Mouse (Mus musculus) hindbrain, embryonic 16.5 days (tissue): Measurements from ENCODE around the gene Tmem267. TPM values are rescaled to one million over a fixed set of nuclear protein-coding genes. Genes with fewer than 3 reads are reported as not detected.
"Not testable (repeated sequence)": the region's sequence is repeated elsewhere in the genome, so short reads cannot be mapped to it uniquely, and the experiment has no call there.

ENCODE experiments used
- ATAC-seq: fragments of 200-750 bp; cut with Nextera tagmentation; 2 replicates; pipeline ENCODE4 v1.8.0; 2017; ENCODE audit warnings: moderate TSS enrichment, moderate library complexity
- H3K27ac ChIP-seq: fragments of 300-500 bp; sonication (generic); 2 replicates; pipeline ENCODE4 v1.5.1; 2014; ENCODE audit warnings: low read depth, mild to moderate bottlenecking, control low read depth, low read length, moderate library complexity
- H3K27me3 ChIP-seq: fragments of 300-500 bp; sonication (generic); replicated peaks from 2 replicates; pipeline ENCODE4 v1.6.1; 2014; ENCODE audit warnings: low read length; ENCODE audit not compliant: control insufficient read depth, insufficient read depth
- H3K36me3 ChIP-seq: fragments of 300-500 bp; sonication (generic); 2 replicates; pipeline ENCODE4 v1.6.1; 2014; ENCODE audit warnings: mild to moderate bottlenecking, low read length, moderate library complexity, mixed read lengths; ENCODE audit not compliant: control insufficient read depth, insufficient read depth
- H3K4me1 ChIP-seq: fragments of 300-500 bp; sonication (generic); 2 replicates; pipeline ENCODE4 v1.6.1; 2014; ENCODE audit warnings: low read depth, low read length; ENCODE audit not compliant: control insufficient read depth, insufficient read depth
- H3K4me2 ChIP-seq: fragments of 300-500 bp; sonication (generic); 2 replicates; pipeline ENCODE4 v1.6.1; 2014; ENCODE audit warnings: mild to moderate bottlenecking, low read length, control low read depth, moderate library complexity
- H3K4me3 ChIP-seq: fragments of 300-500 bp; sonication (generic); 2 replicates; pipeline ENCODE4 v1.5.1; 2014; ENCODE audit warnings: mild to moderate bottlenecking, low read length, control low read depth, moderate library complexity
- H3K9ac ChIP-seq: fragments of 300-500 bp; sonication (generic); 2 replicates; pipeline ENCODE4 v1.6.1; 2014; ENCODE audit warnings: low read depth, mild to moderate bottlenecking, control low read depth, low read length, moderate library complexity
- H3K9me3 ChIP-seq: fragments of 300-500 bp; sonication (generic); 2 replicates; pipeline ENCODE4 v1.6.1; 2014; ENCODE audit warnings: mild to moderate bottlenecking, low read length, moderate library complexity; ENCODE audit not compliant: control insufficient read depth
- WGBS: fragments of 180-500 bp; shearing (Covaris S2); extraction: QIAGEN DNeasy Blood & Tissue Kit; methylation state at CpG from one replicate; pipeline ENCODE4 v1.1.7; 2014; 5-methylcytosine and 5-hydroxymethylcytosine counted together
- polyA plus RNA-seq: library from polyadenylated mRNA; unstranded; fragments of >200 nt; fragmentation: Nextera tagmentation; extraction: Ambion mirVana; gene quantifications from 2 replicates; pipeline ENCODE4 v1.2.1, GENCODE M21; 2015

The Tmem267 gene
- polyA plus RNA-seq, 1 experiment from 2014 or later, result 4.0 TPM

GRCm38 (mm10) chr13:119602688-119603331 is 115.0 kb downstream of the Tmem267 start:
- not testable (repeated sequence) for H3K27ac ChIP-seq, H3K27me3 ChIP-seq, H3K4me1 ChIP-seq, H3K36me3 ChIP-seq, ATAC-seq, H3K4me3 ChIP-seq, H3K9ac ChIP-seq, H3K9me3 ChIP-seq, H3K4me2 ChIP-seq
- WGBS, result 39% methylated on average over 12 of the region's 13 CpGs

GRCm38 (mm10) chr13:119603890-119604289 is 116.1 kb downstream of the Tmem267 start:
- ATAC-seq, result 0 out of 2 replicates have a peak, but pooled peaks have one; percentile 21
- H3K27me3 ChIP-seq, H3K4me1 ChIP-seq, H3K9me3 ChIP-seq, H3K9ac ChIP-seq, H3K27ac ChIP-seq, H3K4me2 ChIP-seq, H3K4me3 ChIP-seq, H3K36me3 ChIP-seq: not testable (repeated sequence)
- 94% methylated on average over 6 of the region's 8 CpGs for WGBS

- 92% methylated on average over 7 of the region's 9 CpGs for WGBS
- not testable (repeated sequence) for H3K4me1 ChIP-seq, H3K36me3 ChIP-seq, H3K27me3 ChIP-seq, H3K9me3 ChIP-seq, H3K4me3 ChIP-seq, H3K27ac ChIP-seq, H3K4me2 ChIP-seq, H3K9ac ChIP-seq
- peak; percentile 7; the same call in 1 of the 2 replicates for ATAC-seq
These were observed 116.5 kb downstream of the Tmem267 start for GRCm38 (mm10) chr13:119604322-119604721.

- no peak overlapping the region for H3K4me3 ChIP-seq
- H3K27ac ChIP-seq, result no peak overlapping the region
- 93% methylated on average over 3 of the region's 3 CpGs for WGBS
- H3K9me3 ChIP-seq, result no peaks in the 10 kb centered on the region
- no peak for ATAC-seq
- no peaks in the 10 kb centered on the region for H3K36me3 ChIP-seq
- no peak overlapping the region for H3K4me2 ChIP-seq
- no peak overlapping the region for H3K9ac ChIP-seq
- no peaks in the 10 kb centered on the region for H3K27me3 ChIP-seq
- H3K4me1 ChIP-seq, result no peaks in the 10 kb centered on the region
These were observed 131.0 kb downstream of the Tmem267 start for GRCm38 (mm10) chr13:119618841-119619240.

GRCm38 (mm10) chr13:119619735-119620134 is 131.9 kb downstream of the Tmem267 start:
- no peaks in the 10 kb centered on the region for H3K36me3 ChIP-seq
- no peak overlapping the region for H3K4me3 ChIP-seq
- H3K4me1 ChIP-seq, result no peaks in the 10 kb centered on the region
- no peaks in the 10 kb centered on the region for H3K9me3 ChIP-seq
- no peak overlapping the region for H3K4me2 ChIP-seq
- no peaks in the 10 kb centered on the region for H3K27me3 ChIP-seq
- no peak for ATAC-seq
- no peak overlapping the region for H3K27ac ChIP-seq
- 81% methylated on average over 3 of the region's 3 CpGs for WGBS
- no peak overlapping the region for H3K9ac ChIP-seq

- no peaks in the 10 kb centered on the region for H3K4me1 ChIP-seq
- no peak within 1 kb of the TSS for H3K4me3 ChIP-seq
- no peaks in the 10 kb centered on the region for H3K27me3 ChIP-seq
- H3K9me3 ChIP-seq, result no peaks in the 10 kb centered on the region
- H3K27ac ChIP-seq, result no peak within 1 kb of the TSS
- 88% methylated on average over 6 of the region's 6 CpGs for WGBS
- no peak for ATAC-seq
- H3K9ac ChIP-seq, result no peak within 1 kb of the TSS
- H3K4me2 ChIP-seq, result no peak within 1 kb of the TSS
- no peaks in the 10 kb centered on the region for H3K36me3 ChIP-seq
These were observed 135.8 kb downstream of the Tmem267 start, which contains the start of gene Ccl28 for GRCm38 (mm10) chr13:119623634-119624033. TSS of gene Ccl28 (plus strand) at chr13:119623819.

GRCm38 (mm10) chr13:119625952-119626351 is 138.1 kb downstream of the Tmem267 start:
- 81% methylated on average over 5 of the region's 5 CpGs for WGBS
- H3K4me3 ChIP-seq, H3K4me2 ChIP-seq, H3K9me3 ChIP-seq, H3K27ac ChIP-seq, H3K36me3 ChIP-seq, ATAC-seq, H3K27me3 ChIP-seq, H3K9ac ChIP-seq, H3K4me1 ChIP-seq: not testable (repeated sequence)

GRCm38 (mm10) chr13:119631482-119632155 is 143.8 kb downstream of the Tmem267 start:
- Histone ChIP-seq H3K9me3 (no peaks in the 10 kb centered on the region), H3K4me2 (peak overlapping the region; percentile 68), H3K4me3 (peak overlapping the region; percentile 59), H3K9ac (peak overlapping the region; percentile 69), H3K27me3 (no peaks in the 10 kb centered on the region), H3K4me1 (no peaks in the 10 kb centered on the region), H3K36me3 (no peaks in the 10 kb centered on the region), H3K27ac (0 out of 2 replicates have a peak overlapping the region, but pooled peaks have one; percentile 51)
- peak; percentile 95 for ATAC-seq
- WGBS, result 7% methylated on average over 33 of the region's 33 CpGs

- Histone ChIP-seq H3K4me2 (peak overlapping the region; percentile 68), H3K27me3 (no peaks in the 10 kb centered on the region), H3K4me1 (no peaks in the 10 kb centered on the region), H3K9ac (no peak overlapping the region), H3K36me3 (no peaks in the 10 kb centered on the region), H3K4me3 (peak overlapping the region; percentile 59), H3K27ac (no peak overlapping the region), H3K9me3 (no peaks in the 10 kb centered on the region)
- peak; percentile 41 for ATAC-seq
- WGBS, result 85% methylated on average over 4 of the region's 4 CpGs
These were observed 144.3 kb downstream of the Tmem267 start for GRCm38 (mm10) chr13:119632156-119632548.
